Mouse (Mus musculus): ENCODE results near the gene Gmpr2. TPM values are rescaled to one million over a fixed set of nuclear protein-coding genes. Genes with fewer than 3 reads are reported as not detected.
A peak's percentile ranks its signal among the peaks of the same experiment; 100 is the strongest.

Gmpr2 gene
- polyA plus RNA-seq, 1 experiment from 2014 or later, result 58.0 TPM

DNA sequence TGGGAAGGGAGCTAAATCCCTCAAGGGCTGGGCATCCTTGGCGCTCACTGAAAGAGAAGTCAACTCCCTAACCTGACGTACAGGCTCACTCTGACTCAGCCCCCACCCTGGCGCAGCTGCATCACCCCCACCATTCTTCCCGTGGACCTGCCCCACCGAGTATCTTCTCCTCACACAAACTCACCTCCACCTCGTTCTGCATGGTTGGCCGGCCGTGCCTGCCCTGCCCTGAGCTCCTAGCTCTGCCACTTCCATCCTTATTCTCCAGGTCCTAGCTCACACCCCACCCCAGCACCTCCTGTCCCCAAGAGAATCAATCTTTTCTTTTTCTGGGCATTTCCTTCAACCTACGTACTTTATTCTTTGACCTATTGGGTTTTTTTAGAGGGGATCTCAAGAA, 29.4 kb downstream of the Gmpr2 start:
- Histone ChIP-seq H3K4me2 (no peak overlapping the region), H3K9ac (ENCODE audit: low read depth, low read length) (no peak overlapping the region), H3K36me3 (ENCODE audit: control insufficient read depth, insufficient read depth, low read length) (no peaks in the 10 kb centered on the region), H3K27ac (ENCODE audit: low read depth, low read length) (no peak overlapping the region), H3K4me1 (replicated peaks; ENCODE audit: control insufficient read depth, insufficient read depth, low read length) (peaks cover 7% of the 10 kb centered on the region), H3K9me3 (ENCODE audit: control insufficient read depth, low read length) (no peaks in the 10 kb centered on the region), H3K27me3 (replicated peaks; ENCODE audit: control insufficient read depth, insufficient read depth, low read length) (no peaks in the 10 kb centered on the region), H3K4me3 (ENCODE audit: low read depth, low read length) (no peak overlapping the region)
- WGBS, result 69% methylated on average over 9 of the region's 9 CpGs
- ATAC-seq (replicated peaks; ENCODE audit: low FRiP score) (no peak), DNase-seq (ENCODE audit: low spot score) (no peak)

DNA sequence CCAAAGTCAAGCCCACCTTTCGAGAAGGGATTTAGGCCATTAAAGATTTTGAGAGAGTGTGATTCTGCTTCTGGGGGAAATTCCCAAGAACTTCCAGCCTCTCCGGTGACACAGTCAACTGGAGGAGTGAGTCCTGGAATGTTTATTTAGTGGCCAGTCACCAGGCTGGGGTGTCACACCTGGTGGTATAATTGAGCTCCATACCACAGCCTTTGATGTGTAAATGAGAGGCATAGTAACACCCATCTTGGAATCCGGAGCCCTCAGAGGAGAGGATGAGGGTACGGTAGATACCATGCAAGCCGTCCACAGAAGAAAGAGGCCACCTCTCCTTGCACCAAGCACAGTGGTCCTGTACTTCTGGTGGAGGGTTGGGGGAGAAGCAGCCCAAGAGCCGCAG, 31.0 kb downstream of the Gmpr2 start:
- H3K4me1 ChIP-seq (replicated peaks; ENCODE audit: control insufficient read depth, insufficient read depth, low read length), result peaks cover 19% of the 10 kb centered on the region
- DNase-seq (ENCODE audit: low spot score), result no peak
- no peaks in the 10 kb centered on the region for H3K9me3 ChIP-seq (ENCODE audit: control insufficient read depth, low read length)
- 76% methylated on average over 6 of the region's 6 CpGs for WGBS
- H3K4me2 ChIP-seq, result no peak overlapping the region
- no peak for ATAC-seq (replicated peaks; ENCODE audit: low FRiP score)
- no peak overlapping the region for H3K9ac ChIP-seq (ENCODE audit: low read depth, low read length)
- H3K27ac ChIP-seq (ENCODE audit: low read depth, low read length), result no peak overlapping the region
- H3K4me3 ChIP-seq (ENCODE audit: low read depth, low read length), result no peak overlapping the region
- no peaks in the 10 kb centered on the region for H3K36me3 ChIP-seq (ENCODE audit: control insufficient read depth, insufficient read depth, low read length)
- no peaks in the 10 kb centered on the region for H3K27me3 ChIP-seq (replicated peaks; ENCODE audit: control insufficient read depth, insufficient read depth, low read length)

DNA sequence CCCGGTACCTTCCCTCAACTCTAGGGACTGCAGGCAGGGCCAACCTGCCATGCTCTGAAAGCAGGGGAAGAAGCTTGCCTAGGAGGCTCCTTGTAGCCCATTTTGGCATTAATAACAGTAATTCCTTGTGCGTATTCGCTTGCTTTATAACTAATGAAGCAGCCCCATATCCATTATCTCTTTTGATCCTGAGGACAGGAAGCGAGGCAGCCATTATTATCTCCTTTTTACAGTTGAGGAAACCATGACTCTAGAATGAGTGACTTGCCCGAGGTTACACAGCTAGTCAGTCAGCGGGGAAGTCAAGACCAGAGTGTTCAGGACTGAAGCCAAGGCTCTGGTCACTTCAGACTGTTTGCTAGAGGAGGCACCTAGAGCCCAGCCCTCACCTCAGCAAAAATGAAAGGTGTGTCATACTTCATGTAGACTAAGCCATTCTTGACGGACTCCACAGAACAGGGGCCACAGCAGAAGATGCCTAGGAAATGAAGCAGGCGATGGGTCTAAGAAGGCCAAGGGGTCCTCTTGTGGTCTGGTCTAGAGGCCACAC, 34.4 kb downstream of the Gmpr2 start:
- no peak overlapping the region for H3K4me2 ChIP-seq
- no peaks in the 10 kb centered on the region for H3K36me3 ChIP-seq (ENCODE audit: control insufficient read depth, insufficient read depth, low read length)
- no peaks in the 10 kb centered on the region for H3K9me3 ChIP-seq (ENCODE audit: control insufficient read depth, low read length)
- peaks cover 23% of the 10 kb centered on the region for H3K4me1 ChIP-seq (replicated peaks; ENCODE audit: control insufficient read depth, insufficient read depth, low read length)
- WGBS, result 68% methylated on average over 8 of the region's 8 CpGs
- no peak for DNase-seq (ENCODE audit: low spot score)
- no peak overlapping the region for H3K4me3 ChIP-seq (ENCODE audit: low read depth, low read length)
- ATAC-seq (replicated peaks; ENCODE audit: low FRiP score), result no peak
- no peak overlapping the region for H3K9ac ChIP-seq (ENCODE audit: low read depth, low read length)
- H3K27me3 ChIP-seq (replicated peaks; ENCODE audit: control insufficient read depth, insufficient read depth, low read length), result no peaks in the 10 kb centered on the region
- H3K27ac ChIP-seq (ENCODE audit: low read depth, low read length), result no peak overlapping the region

GRCm38 (mm10) chr14:55707397-55707796, 35.7 kb downstream of the Gmpr2 start:
- WGBS, result 44% methylated on average over 5 of the region's 5 CpGs
- DNase-seq (ENCODE audit: low spot score) (no peak), ATAC-seq (replicated peaks; ENCODE audit: low FRiP score) (peak; percentile 74)
- Histone ChIP-seq H3K4me3 (ENCODE audit: low read depth, low read length) (no peak overlapping the region), H3K27ac (ENCODE audit: low read depth, low read length) (no peak overlapping the region; the same call in 1 of the 2 replicates), H3K4me1 (replicated peaks; ENCODE audit: control insufficient read depth, insufficient read depth, low read length) (peaks cover 29% of the 10 kb centered on the region), H3K36me3 (ENCODE audit: control insufficient read depth, insufficient read depth, low read length) (no peaks in the 10 kb centered on the region), H3K27me3 (replicated peaks; ENCODE audit: control insufficient read depth, insufficient read depth, low read length) (0 out of 2 replicates have a peak, but pooled peaks cover 5% of the 10 kb centered on the region), H3K4me2 (no peak overlapping the region), H3K9ac (ENCODE audit: low read depth, low read length) (no peak overlapping the region), H3K9me3 (ENCODE audit: control insufficient read depth, low read length) (no peaks in the 10 kb centered on the region)

DNA sequence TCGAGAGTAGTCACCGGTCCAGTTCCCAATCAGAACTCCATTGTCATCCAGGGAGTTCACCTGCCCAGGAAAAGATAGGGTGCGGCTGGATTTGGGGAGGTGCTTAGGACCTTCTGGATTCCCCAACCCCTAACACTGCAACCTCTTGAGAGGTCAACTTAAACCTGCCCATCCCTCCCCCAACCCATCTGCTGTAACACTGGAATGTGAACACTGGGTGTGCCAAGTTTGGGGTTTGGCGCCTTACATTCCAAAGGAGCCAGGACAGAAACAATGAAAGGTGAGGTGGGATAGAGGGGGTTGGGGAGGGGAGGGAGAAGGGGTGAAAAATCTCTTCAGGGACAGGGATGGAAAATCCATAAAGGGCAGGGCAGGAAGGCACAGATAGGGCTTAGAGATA, 37.8 kb downstream of the Gmpr2 start:
- H3K4me3 ChIP-seq (ENCODE audit: low read depth, low read length), result no peak overlapping the region
- ATAC-seq (replicated peaks; ENCODE audit: low FRiP score) (no peak), DNase-seq (ENCODE audit: low spot score) (no peak)
- 88% methylated on average over 4 of the region's 4 CpGs for WGBS
- H3K9me3 ChIP-seq (ENCODE audit: control insufficient read depth, low read length), result no peaks in the 10 kb centered on the region
- 0 out of 2 replicates have a peak, but pooled peaks cover 5% of the 10 kb centered on the region for H3K27me3 ChIP-seq (replicated peaks; ENCODE audit: control insufficient read depth, insufficient read depth, low read length)
- H3K4me1 ChIP-seq (replicated peaks; ENCODE audit: control insufficient read depth, insufficient read depth, low read length), result peaks cover 45% of the 10 kb centered on the region
- H3K36me3 ChIP-seq (ENCODE audit: control insufficient read depth, insufficient read depth, low read length), result no peaks in the 10 kb centered on the region
- no peak overlapping the region for H3K4me2 ChIP-seq
- H3K9ac ChIP-seq (ENCODE audit: low read depth, low read length), result no peak overlapping the region
- H3K27ac ChIP-seq (ENCODE audit: low read depth, low read length), result no peak overlapping the region

DNA sequence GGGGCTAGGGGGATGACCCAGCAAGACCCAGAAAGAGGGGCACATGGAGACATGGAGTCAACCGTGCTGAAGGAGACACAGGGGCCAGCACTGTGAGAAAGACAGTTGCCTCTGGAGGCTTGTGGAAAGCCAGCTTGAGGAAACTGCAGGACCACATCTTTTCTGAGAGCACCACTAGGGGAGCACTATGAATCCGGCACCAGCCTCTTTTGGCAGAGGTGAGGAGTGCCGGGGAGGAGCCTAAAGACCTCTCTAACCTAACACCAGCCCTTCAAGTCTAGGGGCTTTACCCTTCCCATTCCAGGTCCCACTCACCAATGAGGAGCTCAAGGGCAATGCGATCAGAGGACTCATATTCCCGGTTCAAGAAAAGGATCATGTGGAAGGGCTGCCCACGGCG, 40.0 kb downstream of the Gmpr2 start:
- WGBS, result 72% methylated on average over 7 of the region's 7 CpGs
- H3K4me2 ChIP-seq, result no peak overlapping the region
- ATAC-seq (replicated peaks; ENCODE audit: low FRiP score), result no peak
- 0 out of 2 replicates have a peak, but pooled peaks cover 5% of the 10 kb centered on the region for H3K27me3 ChIP-seq (replicated peaks; ENCODE audit: control insufficient read depth, insufficient read depth, low read length)
- H3K9ac ChIP-seq (ENCODE audit: low read depth, low read length), result no peak overlapping the region
- no peak for DNase-seq (ENCODE audit: low spot score)
- no peaks in the 10 kb centered on the region for H3K9me3 ChIP-seq (ENCODE audit: control insufficient read depth, low read length)
- H3K36me3 ChIP-seq (ENCODE audit: control insufficient read depth, insufficient read depth, low read length), result 0 out of 2 replicates have a peak, but pooled peaks cover under 1% of the 10 kb centered on the region
- H3K4me3 ChIP-seq (ENCODE audit: low read depth, low read length), result no peak overlapping the region
- H3K4me1 ChIP-seq (replicated peaks; ENCODE audit: control insufficient read depth, insufficient read depth, low read length), result peaks cover 37% of the 10 kb centered on the region
- H3K27ac ChIP-seq (ENCODE audit: low read depth, low read length), result no peak overlapping the region

DNA sequence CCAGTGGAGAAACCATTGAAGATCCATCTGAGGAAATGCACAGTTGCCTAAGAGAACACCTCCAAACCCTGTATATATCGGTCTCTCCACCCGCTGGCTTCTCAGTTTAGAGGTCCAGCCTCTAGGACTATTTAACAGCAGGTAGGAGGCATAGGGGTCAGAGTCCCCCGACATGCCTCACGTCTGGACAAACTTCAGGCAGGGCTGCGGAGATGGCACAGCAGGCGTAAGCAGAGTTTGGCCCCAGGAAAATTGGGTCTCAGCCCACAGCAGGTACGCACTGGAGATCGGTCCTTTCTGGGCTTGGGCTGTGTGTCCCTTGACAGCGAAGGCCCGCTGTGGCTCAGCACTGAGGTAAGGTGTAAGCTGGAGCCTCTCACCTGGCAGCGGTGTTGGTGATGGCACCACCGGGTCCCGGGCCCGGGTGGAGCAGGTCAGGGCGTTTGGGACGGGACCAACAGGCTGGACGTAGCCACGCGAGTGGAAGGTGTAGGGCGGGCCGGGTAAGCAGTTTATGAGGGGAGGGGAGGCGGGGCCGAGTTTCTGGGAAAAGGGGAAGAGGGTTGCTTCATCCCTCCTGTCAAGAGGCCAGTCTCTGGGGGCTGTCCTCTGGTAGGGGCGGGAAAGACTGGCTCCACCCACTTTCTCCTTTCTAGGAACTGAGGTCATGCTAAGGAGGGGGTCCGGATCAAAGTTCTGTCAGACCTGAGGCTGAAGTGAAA, 41.4 kb downstream of the Gmpr2 start:
- H3K4me2 ChIP-seq, result peak overlapping the region; percentile 72
- H3K27ac ChIP-seq (ENCODE audit: low read depth, low read length), result no peak overlapping the region
- peak; percentile 41 for DNase-seq (ENCODE audit: low spot score)
- peak; percentile 51 for ATAC-seq (replicated peaks; ENCODE audit: low FRiP score)
- H3K4me1 ChIP-seq (replicated peaks; ENCODE audit: control insufficient read depth, insufficient read depth, low read length), result peaks cover 30% of the 10 kb centered on the region
- WGBS, result 11% methylated on average over 25 of the region's 25 CpGs
- no peaks in the 10 kb centered on the region for H3K9me3 ChIP-seq (ENCODE audit: control insufficient read depth, low read length)
- H3K27me3 ChIP-seq (replicated peaks; ENCODE audit: control insufficient read depth, insufficient read depth, low read length), result 0 out of 2 replicates have a peak, but pooled peaks cover 5% of the 10 kb centered on the region
- peak overlapping the region; percentile 10; the same call in 1 of the 2 replicates for H3K9ac ChIP-seq (ENCODE audit: low read depth, low read length)
- peak overlapping the region; percentile 38 for H3K4me3 ChIP-seq (ENCODE audit: low read depth, low read length)
- peaks cover 4% of the 10 kb centered on the region for H3K36me3 ChIP-seq (ENCODE audit: control insufficient read depth, insufficient read depth, low read length)

- no peak within 1 kb of the TSS for H3K27ac ChIP-seq (ENCODE audit: low read depth, low read length)
- H3K4me2 ChIP-seq, result peak within 1 kb of the TSS; percentile 72
- H3K9me3 ChIP-seq (ENCODE audit: control insufficient read depth, low read length), result no peaks in the 10 kb centered on the region
- ATAC-seq (replicated peaks; ENCODE audit: low FRiP score) (no peak), DNase-seq (ENCODE audit: low spot score) (no peak)
- H3K4me3 ChIP-seq (ENCODE audit: low read depth, low read length), result peak within 1 kb of the TSS; percentile 38
- H3K4me1 ChIP-seq (replicated peaks; ENCODE audit: control insufficient read depth, insufficient read depth, low read length), result peaks cover 30% of the 10 kb centered on the region
- peaks cover 8% of the 10 kb centered on the region for H3K36me3 ChIP-seq (ENCODE audit: control insufficient read depth, insufficient read depth, low read length)
- H3K27me3 ChIP-seq (replicated peaks; ENCODE audit: control insufficient read depth, insufficient read depth, low read length), result 0 out of 2 replicates have a peak, but pooled peaks cover 5% of the 10 kb centered on the region
- peak within 1 kb of the TSS; percentile 10; the same call in 1 of the 2 replicates for H3K9ac ChIP-seq (ENCODE audit: low read depth, low read length)
- WGBS, result 19% methylated on average over 4 of the region's 4 CpGs
These were observed 42.0 kb downstream of the Gmpr2 start, which contains the start of gene Tgm1 for GRCm38 (mm10) chr14:55713729-55714122. Tgm1 (minus strand) TSS chr14:55713926.
